Mouse (Mus musculus): Measurements from ENCODE around the gene Itgav. TPM values are rescaled to one million over a fixed set of nuclear protein-coding genes. Genes with fewer than 3 reads are reported as not detected.

Itgav gene
- polyA plus RNA-seq, 1 experiment: 37.6 TPM

GRCm38 (mm10) chr2:83739461-83740124, 15.4 kb downstream of the Itgav start:
- TF ChIP-seq CTCF (IDR thresholded peaks at IDR 0.05; ENCODE audit: insufficient read depth, low read length): no peak
- no peak for TF ChIP-seq POLR2A (IDR thresholded peaks at IDR 0.05; ENCODE audit: borderline replicate concordance, extremely low read depth, low read depth, low read length)
- peaks cover 15% of the 10 kb centered on the region for H3K4me1 ChIP-seq (ENCODE audit: control insufficient read depth, insufficient read depth, low read length)
- DNase-seq: no peak
- 58% methylated on average over 9 of the region's 9 CpGs for WGBS
- H3K4me3 ChIP-seq (replicated peaks; ENCODE audit: extremely low read depth, low read depth, low read length): no peak overlapping the region

GRCm38 (mm10) chr2:83740601-83741031, 16.4 kb downstream of the Itgav start:
- H3K4me1 ChIP-seq (ENCODE audit: control insufficient read depth, insufficient read depth, low read length): peaks cover 13% of the 10 kb centered on the region
- DNase-seq: no peak
- 28% methylated on average over 5 of the region's 5 CpGs for WGBS
- TF ChIP-seq POLR2A (IDR thresholded peaks at IDR 0.05; ENCODE audit: borderline replicate concordance, extremely low read depth, low read depth, low read length): no peak
- no peak for TF ChIP-seq CTCF (IDR thresholded peaks at IDR 0.05; ENCODE audit: insufficient read depth, low read length)
- no peak overlapping the region for H3K4me3 ChIP-seq (replicated peaks; ENCODE audit: extremely low read depth, low read depth, low read length)

GRCm38 (mm10) chr2:83742210-83742609, 18.0 kb downstream of the Itgav start:
- no peak for DNase-seq
- H3K4me3 ChIP-seq (replicated peaks; ENCODE audit: extremely low read depth, low read depth, low read length): no peak overlapping the region
- peaks cover 13% of the 10 kb centered on the region for H3K4me1 ChIP-seq (ENCODE audit: control insufficient read depth, insufficient read depth, low read length)
- WGBS: 13% methylated on average over 9 of the region's 9 CpGs
- no peak for TF ChIP-seq CTCF (IDR thresholded peaks at IDR 0.05; ENCODE audit: insufficient read depth, low read length)
- TF ChIP-seq POLR2A (IDR thresholded peaks at IDR 0.05; ENCODE audit: borderline replicate concordance, extremely low read depth, low read depth, low read length): no peak

GRCm38 (mm10) chr2:83742836-83743235, 18.6 kb downstream of the Itgav start:
- TF ChIP-seq CTCF (IDR thresholded peaks at IDR 0.05; ENCODE audit: insufficient read depth, low read length) (no peak), POLR2A (IDR thresholded peaks at IDR 0.05; ENCODE audit: borderline replicate concordance, extremely low read depth, low read depth, low read length) (no peak)
- 79% methylated on average over 2 of the region's 2 CpGs for WGBS
- no peak for DNase-seq
- H3K4me3 ChIP-seq (replicated peaks; ENCODE audit: extremely low read depth, low read depth, low read length): no peak overlapping the region
- peaks cover 13% of the 10 kb centered on the region for H3K4me1 ChIP-seq (ENCODE audit: control insufficient read depth, insufficient read depth, low read length)

- TF ChIP-seq POLR2A (IDR thresholded peaks at IDR 0.05; ENCODE audit: borderline replicate concordance, extremely low read depth, low read depth, low read length) (no peak), CTCF (IDR thresholded peaks at IDR 0.05; ENCODE audit: insufficient read depth, low read length) (no peak)
- Histone ChIP-seq H3K4me1 (ENCODE audit: control insufficient read depth, insufficient read depth, low read length) (peaks cover 12% of the 10 kb centered on the region), H3K4me3 (replicated peaks; ENCODE audit: extremely low read depth, low read depth, low read length) (no peak overlapping the region)
- 54% methylated on average over 9 of the region's 9 CpGs for WGBS
- DNase-seq: no peak
Observed at GRCm38 (mm10) chr2:83744276-83744952, 20.2 kb downstream of the Itgav start.

GRCm38 (mm10) chr2:83745257-83745656, 21.1 kb downstream of the Itgav start:
- no peak overlapping the region for H3K4me3 ChIP-seq (replicated peaks; ENCODE audit: extremely low read depth, low read depth, low read length)
- no peak for DNase-seq
- TF ChIP-seq POLR2A (IDR thresholded peaks at IDR 0.05; ENCODE audit: borderline replicate concordance, extremely low read depth, low read depth, low read length): no peak
- peaks cover 8% of the 10 kb centered on the region for H3K4me1 ChIP-seq (ENCODE audit: control insufficient read depth, insufficient read depth, low read length)
- WGBS: 59% methylated on average over 6 of the region's 6 CpGs

GRCm38 (mm10) chr2:83748581-83749118, 24.5 kb downstream of the Itgav start:
- no peak for DNase-seq
- TF ChIP-seq CTCF (IDR thresholded peaks at IDR 0.05; ENCODE audit: insufficient read depth, low read length): no peak
- no peak for TF ChIP-seq POLR2A (IDR thresholded peaks at IDR 0.05; ENCODE audit: borderline replicate concordance, extremely low read depth, low read depth, low read length)
- Histone ChIP-seq H3K4me3 (replicated peaks; ENCODE audit: extremely low read depth, low read depth, low read length) (no peak overlapping the region), H3K4me1 (ENCODE audit: control insufficient read depth, insufficient read depth, low read length) (no peaks in the 10 kb centered on the region; the same call in 1 of the 2 replicates)
- WGBS: 96% methylated on average over 10 of the region's 10 CpGs

GRCm38 (mm10) chr2:83753008-83753407, 28.8 kb downstream of the Itgav start:
- H3K4me1 ChIP-seq (ENCODE audit: control insufficient read depth, insufficient read depth, low read length): no peaks in the 10 kb centered on the region
- no peak for DNase-seq
- 77% methylated on average over 5 of the region's 5 CpGs for WGBS
- H3K4me3 ChIP-seq (replicated peaks; ENCODE audit: extremely low read depth, low read depth, low read length): no peak overlapping the region
- TF ChIP-seq POLR2A (IDR thresholded peaks at IDR 0.05; ENCODE audit: borderline replicate concordance, extremely low read depth, low read depth, low read length): no peak
- TF ChIP-seq CTCF (IDR thresholded peaks at IDR 0.05; ENCODE audit: insufficient read depth, low read length): no peak

GRCm38 (mm10) chr2:83754306-83754837, 30.2 kb downstream of the Itgav start:
- DNase-seq: no peak
- peaks cover 6% of the 10 kb centered on the region for H3K4me1 ChIP-seq (ENCODE audit: control insufficient read depth, insufficient read depth, low read length)
- TF ChIP-seq POLR2A (IDR thresholded peaks at IDR 0.05; ENCODE audit: borderline replicate concordance, extremely low read depth, low read depth, low read length): no peak
- TF ChIP-seq CTCF (IDR thresholded peaks at IDR 0.05; ENCODE audit: insufficient read depth, low read length): no peak
- H3K4me3 ChIP-seq (replicated peaks; ENCODE audit: extremely low read depth, low read depth, low read length): no peak overlapping the region
- 75% methylated on average over 5 of the region's 5 CpGs for WGBS

Data from lung, adult 2 months (tissue).